Mouse (Mus musculus) embryo, embryonic 11 days (tissue): ENCODE data around the gene Oca2.

Source experiments
- DNase-seq: peaks from one replicate; pipeline ENCODE4 v3.0.0-alpha.2; 2015

The Oca2 gene

GRCm38 (mm10) chr7:56388295-56388694 is 148.7 kb downstream of the Oca2 start:
- no peak for DNase-seq

GRCm38 (mm10) chr7:56418182-56418836 is 178.7 kb downstream of the Oca2 start:
- DNase-seq = no peak

- no peak for DNase-seq
Measured at GRCm38 (mm10) chr7:56419253-56419844, 179.8 kb downstream of the Oca2 start.

GRCm38 (mm10) chr7:56421946-56422345 is 182.4 kb downstream of the Oca2 start:
- DNase-seq = no peak

- DNase-seq = no peak
Measured at GRCm38 (mm10) chr7:56423548-56423947, 184.0 kb downstream of the Oca2 start.

- no peak for DNase-seq
Measured at GRCm38 (mm10) chr7:56460814-56461520, 221.4 kb downstream of the Oca2 start.

GRCm38 (mm10) chr7:56498242-56498641 is 258.7 kb downstream of the Oca2 start:
- no peak for DNase-seq

- no peak for DNase-seq
Measured at GRCm38 (mm10) chr7:56499319-56499718, 259.8 kb downstream of the Oca2 start.

GRCm38 (mm10) chr7:56499767-56500166 is 260.2 kb downstream of the Oca2 start:
- no peak for DNase-seq

- DNase-seq = no peak
Measured at GRCm38 (mm10) chr7:56500438-56500837, 260.9 kb downstream of the Oca2 start.

GRCm38 (mm10) chr7:56518581-56518980 is 279.0 kb downstream of the Oca2 start:
- DNase-seq = no peak

- DNase-seq = peak; percentile 25
Measured at GRCm38 (mm10) chr7:56519741-56520140, 280.2 kb downstream of the Oca2 start.

- no peak for DNase-seq
Measured at GRCm38 (mm10) chr7:56534856-56535255, 295.3 kb downstream of the Oca2 start.

- DNase-seq = no peak
Measured at GRCm38 (mm10) chr7:56549226-56549625, 309.7 kb downstream of the Oca2 start.

GRCm38 (mm10) chr7:56551804-56552203 is 312.2 kb downstream of the Oca2 start:
- peak; percentile 8 for DNase-seq
